Mouse (Mus musculus) small intestine, adult 2 months (tissue): Measurements from ENCODE around the gene Rorb.

Source experiments
- CTCF ChIP-seq: fragments of 200-500 bp; IDR thresholded peaks from 2 replicates; pipeline ENCODE4 v1.5.1; 2012; ENCODE audit warnings: low read depth, mild to moderate bottlenecking, control low read depth, inconsistent platforms, low read length, moderate library complexity, mixed read lengths; ENCODE audit not compliant: insufficient replicate concordance, insufficient read length; ENCODE audit errors: extremely low read depth
- POLR2A ChIP-seq: fragments of 200-500 bp; IDR thresholded peaks from 2 replicates; pipeline ENCODE4 v1.6.1; 2012; ENCODE audit warnings: low read depth, mild to moderate bottlenecking, control low read depth, inconsistent platforms, low read length, moderate library complexity

DNA sequence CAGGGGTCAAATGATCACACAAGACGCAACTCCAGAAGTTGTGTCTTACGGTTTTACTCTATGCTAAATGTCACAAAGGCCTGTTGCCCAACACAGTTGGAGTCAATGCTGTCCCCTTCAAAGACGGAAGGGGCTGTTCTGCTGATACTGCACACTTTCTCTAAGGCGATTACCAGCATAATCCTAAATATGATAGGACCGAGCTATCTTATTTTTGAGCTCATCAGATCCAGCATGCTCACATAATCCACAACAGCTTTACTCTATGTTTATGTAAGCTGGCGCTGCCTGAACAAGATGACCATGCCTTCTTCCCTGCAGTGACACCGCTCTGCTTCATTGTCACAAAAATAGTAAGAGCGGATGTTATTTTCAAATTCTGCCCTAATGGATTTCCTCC is 112.0 kb downstream of the Rorb start:
- TF ChIP-seq CTCF (no peak), POLR2A (no peak)
